Mouse (Mus musculus): ENCODE measurements around the gene Ppp1r18.

GRCm38 (mm10) chr17:35915538-35916296 lies 50.3 kb downstream of the Ppp1r18 start:
- no peak for TF ChIP-seq CTCF (IDR thresholded peaks at IDR 0.05; ENCODE audit: insufficient read depth, low read length)
- TF ChIP-seq POLR2A (IDR thresholded peaks at IDR 0.05; ENCODE audit: borderline replicate concordance, extremely low read depth, low read depth, low read length): no peak

Data from lung, adult 2 months (tissue).